In the genomic region with DNA sequence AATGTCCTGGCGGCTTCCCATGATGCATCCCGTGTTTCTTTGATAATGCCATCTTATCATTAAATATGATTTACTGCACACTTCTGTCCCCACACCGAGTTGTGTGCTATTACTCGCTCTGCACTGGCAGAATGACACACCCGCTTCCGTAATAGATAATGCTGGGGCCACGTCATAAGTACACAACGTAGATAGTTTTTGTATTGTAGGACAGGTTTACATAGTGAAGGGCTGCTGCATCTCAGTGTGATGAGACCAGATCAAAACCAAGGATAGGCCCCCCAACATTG, we compare ENCODE assay signal across 10 mouse cellular contexts. TPM values are rescaled to one million over a fixed set of nuclear protein-coding genes. Genes with fewer than 3 reads are reported as not detected.
DNase-seq lines count a peak whose midpoint lies in the region; ATAC-seq lines count a peak whose summit lies in the region.
"Had no signal": no experiment of that assay in that cellular context is flagged by ENCODE, and none has a peak within 500 bp of the region (broad histone marks: within the 10 kb centered on the region; RNA-seq: fewer than 3 reads in every experiment).

No protein-coding gene starts in this region.

- no peak overlapping the region for H3K9ac ChIP-seq in forebrain, embryonic 16.5 days (replicated peaks; ENCODE audit: low read depth, low read length)
- no peak overlapping the region for H3K9ac ChIP-seq in midbrain, embryonic 11.5 days (ENCODE audit: low read length)
- no peak overlapping the region for H3K9ac ChIP-seq in midbrain, embryonic 15.5 days
- H3K9ac ChIP-seq in liver, embryonic 11.5 days (ENCODE audit: low read depth, low read length), result no peak overlapping the region
- H3K9ac ChIP-seq in stomach, embryonic 15.5 days, result no peak overlapping the region
- H3K9ac ChIP-seq in forebrain, embryonic 15.5 days (replicated peaks), result no peak overlapping the region

- peaks cover 31% of the 10 kb centered on the region for H3K4me1 ChIP-seq in forebrain, embryonic 10.5 days
- peaks cover 16% of the 10 kb centered on the region for H3K4me1 ChIP-seq in forebrain, embryonic 16.5 days (replicated peaks; ENCODE audit: control insufficient read depth, insufficient read depth, low read length)
- peaks cover 27% of the 10 kb centered on the region for H3K4me1 ChIP-seq in midbrain, embryonic 11.5 days (ENCODE audit: control insufficient read depth, insufficient read depth, low read length)
- peaks cover 38% of the 10 kb centered on the region for H3K4me1 ChIP-seq in midbrain, embryonic 15.5 days
- H3K4me1 ChIP-seq in liver, embryonic 11.5 days (replicated peaks; ENCODE audit: control insufficient read depth, insufficient read depth, low read length), result peaks cover 66% of the 10 kb centered on the region
- peaks cover 22% of the 10 kb centered on the region for H3K4me1 ChIP-seq in stomach, embryonic 15.5 days
- H3K4me1 ChIP-seq in forebrain, embryonic 15.5 days, result peaks cover 19% of the 10 kb centered on the region

- no peaks in the 10 kb centered on the region for H3K27me3 ChIP-seq in forebrain, embryonic 10.5 days (ENCODE audit: poor library complexity, severe bottlenecking)
- H3K27me3 ChIP-seq in forebrain, embryonic 16.5 days (replicated peaks; ENCODE audit: control insufficient read depth, insufficient read depth, low read length), result no peaks in the 10 kb centered on the region
- H3K27me3 ChIP-seq in midbrain, embryonic 11.5 days (ENCODE audit: control insufficient read depth, insufficient read depth, low read length), result no peaks in the 10 kb centered on the region
- H3K27me3 ChIP-seq in midbrain, embryonic 15.5 days (replicated peaks), result no peaks in the 10 kb centered on the region
- no peaks in the 10 kb centered on the region for H3K27me3 ChIP-seq in liver, embryonic 11.5 days (replicated peaks; ENCODE audit: control insufficient read depth, insufficient read depth, low read length)
- H3K27me3 ChIP-seq in stomach, embryonic 15.5 days (replicated peaks), result no peaks in the 10 kb centered on the region
- H3K27me3 ChIP-seq in forebrain, embryonic 15.5 days, result no peaks in the 10 kb centered on the region

- WGBS in forebrain, embryonic 10.5 days, result 95% methylated on average over 8 of the region's 8 CpGs
- 92% methylated on average over 8 of the region's 8 CpGs for WGBS in forebrain, embryonic 16.5 days
- WGBS in midbrain, embryonic 11.5 days, result 91% methylated on average over 8 of the region's 8 CpGs
- WGBS in midbrain, embryonic 15.5 days, result 73% methylated on average over 8 of the region's 8 CpGs
- 49% methylated on average over 8 of the region's 8 CpGs for WGBS in liver, embryonic 11.5 days
- 61% methylated on average over 8 of the region's 8 CpGs for WGBS in stomach, embryonic 15.5 days
- 93% methylated on average over 8 of the region's 8 CpGs for WGBS in forebrain, embryonic 15.5 days

- H3K4me2 ChIP-seq in forebrain, embryonic 16.5 days (ENCODE audit: low read length), result no peak overlapping the region
- no peak overlapping the region for H3K4me2 ChIP-seq in midbrain, embryonic 11.5 days
- H3K4me2 ChIP-seq in midbrain, embryonic 15.5 days, result no peak overlapping the region
- peak overlapping the region; percentile 57 for H3K4me2 ChIP-seq in liver, embryonic 11.5 days
- no peak overlapping the region for H3K4me2 ChIP-seq in stomach, embryonic 15.5 days
- H3K4me2 ChIP-seq in forebrain, embryonic 15.5 days (replicated peaks), result no peak overlapping the region

- no peak for ATAC-seq in forebrain, embryonic 16.5 days
- no peak for ATAC-seq in midbrain, embryonic 11.5 days (ENCODE audit: low FRiP score)
- no peak for ATAC-seq in midbrain, embryonic 15.5 days (replicated peaks)
- peak; percentile 62 for ATAC-seq in liver, embryonic 11.5 days (replicated peaks; ENCODE audit: low FRiP score)
- peak; percentile 36; the same call in 1 of the 2 replicates for ATAC-seq in stomach, embryonic 15.5 days (ENCODE audit: insufficient read depth, low FRiP score, low read depth)
- ATAC-seq in forebrain, embryonic 15.5 days (replicated peaks), result no peak

- peaks cover 7% of the 10 kb centered on the region; the same call in 1 of the 2 replicates for H3K36me3 ChIP-seq in forebrain, embryonic 10.5 days (replicated peaks)
- H3K36me3 ChIP-seq in forebrain, embryonic 16.5 days (ENCODE audit: control insufficient read depth, insufficient read depth), result no peaks in the 10 kb centered on the region
- no peaks in the 10 kb centered on the region for H3K36me3 ChIP-seq in midbrain, embryonic 11.5 days (ENCODE audit: control insufficient read depth, insufficient read depth, low read length)
- H3K36me3 ChIP-seq in midbrain, embryonic 15.5 days (replicated peaks), result no peaks in the 10 kb centered on the region
- no peaks in the 10 kb centered on the region for H3K36me3 ChIP-seq in liver, embryonic 11.5 days (ENCODE audit: control insufficient read depth, insufficient read depth, low read length)
- no peaks in the 10 kb centered on the region for H3K36me3 ChIP-seq in stomach, embryonic 15.5 days
- no peaks in the 10 kb centered on the region for H3K36me3 ChIP-seq in forebrain, embryonic 15.5 days

- no peak for DNase-seq in forebrain, embryonic 10.5 days (ENCODE audit: extremely low spot score, low spot score)
- DNase-seq in midbrain, embryonic 11.5 days (ENCODE audit: low spot score, missing footprints), result no peak
- DNase-seq in liver, embryonic 11.5 days (ENCODE audit: low spot score), result no peak
- no peak for DNase-seq in layer of hippocampus, adult 18-20 months (ENCODE audit: low spot score in 2 of 2)
- DNase-seq: layer of hippocampus, adult 9-11 months; thymus, adult 18-20 months had no signal

- peaks cover 3% of the 10 kb centered on the region; the same call in 1 of the 2 replicates for H3K9me3 ChIP-seq in forebrain, embryonic 10.5 days
- H3K9me3 ChIP-seq in forebrain, embryonic 16.5 days (ENCODE audit: control insufficient read depth, low read length), result no peaks in the 10 kb centered on the region
- H3K9me3 ChIP-seq in midbrain, embryonic 11.5 days (ENCODE audit: control insufficient read depth, low read length), result no peaks in the 10 kb centered on the region
- H3K9me3 ChIP-seq in midbrain, embryonic 15.5 days, result no peaks in the 10 kb centered on the region
- H3K9me3 ChIP-seq in liver, embryonic 11.5 days (ENCODE audit: control insufficient read depth, low read length), result no peaks in the 10 kb centered on the region
- H3K9me3 ChIP-seq in stomach, embryonic 15.5 days, result no peaks in the 10 kb centered on the region
- no peaks in the 10 kb centered on the region for H3K9me3 ChIP-seq in forebrain, embryonic 15.5 days

- no peak overlapping the region for H3K4me3 ChIP-seq in forebrain, embryonic 10.5 days
- no peak overlapping the region for H3K4me3 ChIP-seq in forebrain, embryonic 16.5 days (replicated peaks; ENCODE audit: low read length)
- no peak overlapping the region for H3K4me3 ChIP-seq in midbrain, embryonic 11.5 days (ENCODE audit: low read depth, low read length)
- no peak overlapping the region for H3K4me3 ChIP-seq in midbrain, embryonic 15.5 days
- H3K4me3 ChIP-seq in liver, embryonic 11.5 days (ENCODE audit: low read depth, low read length), result peak overlapping the region; percentile 14; the same call in 1 of the 2 replicates
- H3K4me3 ChIP-seq in stomach, embryonic 15.5 days (replicated peaks), result no peak overlapping the region
- H3K4me3 ChIP-seq in forebrain, embryonic 15.5 days, result no peak overlapping the region

- 0 out of 2 replicates have a peak overlapping the region, but pooled peaks have one; percentile 69 for H3K27ac ChIP-seq in forebrain, embryonic 10.5 days
- no peak overlapping the region for H3K27ac ChIP-seq in forebrain, embryonic 16.5 days (ENCODE audit: low read length)
- H3K27ac ChIP-seq in midbrain, embryonic 11.5 days (ENCODE audit: low read depth, low read length), result peak overlapping the region; percentile 28; the same call in 1 of the 2 replicates
- H3K27ac ChIP-seq in midbrain, embryonic 15.5 days, result no peak overlapping the region
- H3K27ac ChIP-seq in liver, embryonic 11.5 days (ENCODE audit: low read depth, low read length), result peak overlapping the region; percentile 59; the same call in 1 of the 2 replicates
- no peak overlapping the region for H3K27ac ChIP-seq in stomach, embryonic 15.5 days
- H3K27ac ChIP-seq in forebrain, embryonic 15.5 days (replicated peaks), result no peak overlapping the region

RNA-seq across cellular contexts. Expression of gene Ccdc6, which starts 24.4 kb away (rescaled TPM):
- 16.5 and 19.8 TPM in 2 replicates for polyA plus RNA-seq in forebrain, embryonic 10.5 days (2016; fragmentation: Nextera tagmentation; extraction: Ambion mirVana)
- 16.1 and 18.1 TPM in 2 replicates for polyA plus RNA-seq in forebrain, embryonic 16.5 days (2015; fragmentation: Nextera tagmentation; extraction: Ambion mirVana)
- polyA plus RNA-seq in midbrain, embryonic 11.5 days (2014; fragmentation: Nextera tagmentation; extraction: Ambion mirVana), result 22.3 and 23.5 TPM in 2 replicates
- polyA plus RNA-seq in midbrain, embryonic 15.5 days (2015; fragmentation: Nextera tagmentation; extraction: Ambion mirVana), result 23.3 and 25.3 TPM in 2 replicates
- 18.8 and 19.1 TPM in 2 replicates for polyA plus RNA-seq in liver, embryonic 11.5 days (2014; fragmentation: Nextera tagmentation; extraction: Ambion mirVana)
- polyA plus RNA-seq in stomach, embryonic 15.5 days (2015; fragmentation: Nextera tagmentation; extraction: Ambion mirVana), result 13.7 and 15.9 TPM in 2 replicates
- total RNA-seq in layer of hippocampus, adult 18-20 months (2021), result 10 to 100 TPM; 72.0 to 73.6 TPM
- 16.7 and 17.5 TPM in 2 replicates for polyA plus RNA-seq in forebrain, embryonic 15.5 days (2015; fragmentation: Nextera tagmentation; extraction: Ambion mirVana)

Comparison
In these comparisons a context has a peak if more than half of its experiments do, and no peak if none do; other contexts are left out.
1. H3K27ac ChIP-seq: peak in forebrain, embryonic 10.5 days (single experiment), midbrain, embryonic 11.5 days (single experiment) and liver, embryonic 11.5 days (single experiment); none in forebrain, embryonic 16.5 days (single experiment), midbrain, embryonic 15.5 days (single experiment), stomach, embryonic 15.5 days (single experiment) and forebrain, embryonic 15.5 days (single experiment).
2. ATAC-seq: peak in liver, embryonic 11.5 days (single experiment) and stomach, embryonic 15.5 days (single experiment); none in forebrain, embryonic 16.5 days (single experiment), midbrain, embryonic 11.5 days (single experiment), midbrain, embryonic 15.5 days (single experiment) and forebrain, embryonic 15.5 days (single experiment).